Mouse (Mus musculus) hindbrain, embryonic 11.5 days (tissue): ENCODE data around the gene Pgghg. TPM values are rescaled to one million over a fixed set of nuclear protein-coding genes. Genes with fewer than 3 reads are reported as not detected.

Source experiments
- ATAC-seq: fragments of 200-750 bp; cut with Nextera tagmentation; 2 replicates; pipeline ENCODE4 v1.8.0; 2017; ENCODE audit warnings: mild to moderate bottlenecking, moderate TSS enrichment, moderate library complexity; ENCODE audit not compliant: low FRiP score
- DNase-seq: peaks from one replicate; pipeline ENCODE4 v3.0.0-alpha.2; 2015; ENCODE audit warnings: low spot score
- H3K27ac ChIP-seq: fragments of 300-500 bp; sonication (generic); 2 replicates; pipeline ENCODE4 v1.5.1; 2014; ENCODE audit warnings: mild to moderate bottlenecking, low read depth, low read length
- H3K27me3 ChIP-seq: fragments of 300-500 bp; sonication (generic); 2 replicates; pipeline ENCODE4 v1.6.1; 2014; ENCODE audit warnings: mild to moderate bottlenecking, low read length, moderate library complexity, mixed read lengths; ENCODE audit not compliant: control insufficient read depth, insufficient read depth
- H3K36me3 ChIP-seq: fragments of 300-500 bp; sonication (generic); 2 replicates; pipeline ENCODE4 v1.6.1; 2014; ENCODE audit warnings: mild to moderate bottlenecking, low read length, moderate library complexity, mixed read lengths; ENCODE audit not compliant: control insufficient read depth, insufficient read depth
- H3K4me1 ChIP-seq: fragments of 300-500 bp; sonication (generic); replicated peaks from 2 replicates; pipeline ENCODE4 v1.6.1; 2014; ENCODE audit warnings: low read length, mixed read lengths; ENCODE audit not compliant: control insufficient read depth, insufficient read depth
- H3K4me2 ChIP-seq: fragments of 300-500 bp; sonication (generic); replicated peaks from 2 replicates; pipeline ENCODE4 v1.6.1; 2014; ENCODE audit warnings: mild to moderate bottlenecking, low read depth, low read length
- H3K4me3 ChIP-seq: fragments of 300-500 bp; sonication (generic); 2 replicates; pipeline ENCODE4 v1.5.1; 2014; ENCODE audit warnings: low read depth, low read length
- H3K9ac ChIP-seq: fragments of 300-500 bp; sonication (generic); 2 replicates; pipeline ENCODE4 v1.6.1; 2014; ENCODE audit warnings: low read depth, low read length
- H3K9me3 ChIP-seq: fragments of 300-500 bp; sonication (generic); 2 replicates; pipeline ENCODE4 v1.6.1; 2016; ENCODE audit warnings: low read length; ENCODE audit not compliant: control insufficient read depth
- WGBS: fragments of 180-500 bp; shearing (Covaris S2); extraction: QIAGEN DNeasy Blood & Tissue Kit; methylation state at CpG from one replicate; pipeline ENCODE4 v1.1.7; 2014; 5-methylcytosine and 5-hydroxymethylcytosine counted together
- polyA plus RNA-seq: library from polyadenylated mRNA; unstranded; fragments of >200 nt; fragmentation: Nextera tagmentation; extraction: Ambion mirVana; gene quantifications from 2 replicates; pipeline ENCODE4 v1.2.1, GENCODE M21; 2014

Pgghg gene
- polyA plus RNA-seq, 1 experiment from 2014 or later: 9.7 TPM

DNA sequence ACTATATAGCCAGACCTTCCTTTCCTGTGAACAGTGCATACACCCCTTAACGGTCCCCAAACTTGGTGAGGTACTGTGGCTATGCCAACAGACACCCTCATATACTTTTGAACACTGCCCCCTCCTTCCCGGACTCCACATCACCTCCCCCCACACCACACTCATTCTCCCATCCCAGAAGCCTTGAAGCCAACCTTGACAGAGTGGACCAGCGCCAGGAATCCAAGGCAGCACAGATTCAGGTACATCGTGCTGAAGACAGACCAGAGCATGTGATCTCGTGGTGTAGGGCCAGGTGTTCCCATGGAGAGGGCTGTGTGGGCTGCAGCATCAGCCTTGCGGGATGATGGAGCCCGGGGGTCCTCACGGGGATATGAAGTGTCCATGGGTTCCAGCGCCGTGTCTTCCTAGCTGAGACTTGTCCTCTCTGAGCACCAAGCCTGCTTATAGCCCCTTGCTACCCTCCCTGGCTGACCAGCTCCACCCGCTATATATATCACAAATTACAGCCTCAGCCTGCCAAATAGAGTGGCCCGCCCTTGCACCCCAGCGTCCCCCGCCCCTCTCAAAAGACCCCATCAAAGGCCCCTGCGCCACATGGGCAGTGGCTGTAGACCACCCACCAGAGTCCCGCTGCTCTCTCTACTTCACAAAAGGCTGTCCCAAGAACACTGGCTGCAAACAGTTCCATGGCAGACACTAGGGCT is 8.8 kb downstream of the Pgghg start, which contains the start of gene Ifitm5:
Gene Ifitm5 (minus strand): TSS at position 468 of the 707 bp plus-strand sequence.
- Histone ChIP-seq H3K4me2 (no peak within 1 kb of the TSS), H3K36me3 (no peaks in the 10 kb centered on the region), H3K4me1 (no peaks in the 10 kb centered on the region; the same call in 1 of the 2 replicates), H3K9me3 (no peaks in the 10 kb centered on the region), H3K9ac (no peak within 1 kb of the TSS), H3K4me3 (no peak within 1 kb of the TSS), H3K27ac (no peak within 1 kb of the TSS; the same call in 1 of the 2 replicates), H3K27me3 (no peaks in the 10 kb centered on the region)
- WGBS: 88% methylated on average over 16 of the region's 16 CpGs
- DNase-seq (no peak), ATAC-seq (no peak)

DNA sequence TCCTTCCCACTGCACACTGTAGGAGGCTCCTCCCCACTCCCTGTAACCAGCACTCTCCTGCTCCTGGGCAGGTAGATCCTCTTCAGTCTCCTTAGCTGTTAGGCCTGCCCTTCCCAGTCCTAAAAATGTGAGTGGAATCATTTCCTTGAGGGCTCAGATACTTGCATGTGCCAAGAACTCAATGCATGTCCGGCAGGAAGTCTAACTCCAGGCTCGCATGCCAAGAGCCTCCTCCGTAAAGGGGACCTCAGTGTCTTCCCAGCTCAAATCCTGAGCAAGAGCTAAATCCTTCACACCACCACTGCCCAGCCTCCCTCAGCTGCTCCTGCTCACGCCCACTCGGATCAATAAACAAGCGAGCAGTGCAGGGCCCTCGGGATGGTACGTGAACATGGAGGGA is 9.9 kb downstream of the Pgghg start:
- no peak overlapping the region; the same call in 1 of the 2 replicates for H3K27ac ChIP-seq
- no peak overlapping the region for H3K4me2 ChIP-seq
- 47% methylated on average over 8 of the region's 8 CpGs for WGBS
- H3K9ac ChIP-seq: no peak overlapping the region
- no peaks in the 10 kb centered on the region for H3K9me3 ChIP-seq
- H3K4me3 ChIP-seq: no peak overlapping the region
- H3K27me3 ChIP-seq: no peaks in the 10 kb centered on the region
- H3K36me3 ChIP-seq: no peaks in the 10 kb centered on the region
- DNase-seq (no peak), ATAC-seq (no peak)
- H3K4me1 ChIP-seq: no peaks in the 10 kb centered on the region; the same call in 1 of the 2 replicates

GRCm38 (mm10) chr7:140951765-140952164 is 10.6 kb downstream of the Pgghg start:
- Histone ChIP-seq H3K9ac (no peak overlapping the region), H3K4me1 (no peaks in the 10 kb centered on the region; the same call in 1 of the 2 replicates), H3K4me2 (no peak overlapping the region), H3K27me3 (no peaks in the 10 kb centered on the region), H3K9me3 (no peaks in the 10 kb centered on the region), H3K27ac (no peak overlapping the region), H3K36me3 (no peaks in the 10 kb centered on the region), H3K4me3 (no peak overlapping the region)
- ATAC-seq (no peak), DNase-seq (no peak)
- WGBS: 81% methylated on average over 6 of the region's 6 CpGs

GRCm38 (mm10) chr7:140952441-140952840 is 11.2 kb downstream of the Pgghg start:
- 77% methylated on average over 7 of the region's 7 CpGs for WGBS
- H3K9me3 ChIP-seq: no peaks in the 10 kb centered on the region
- no peak overlapping the region for H3K27ac ChIP-seq
- no peak for ATAC-seq
- H3K4me3 ChIP-seq: no peak overlapping the region
- H3K4me2 ChIP-seq: no peak overlapping the region
- no peak overlapping the region for H3K9ac ChIP-seq
- no peaks in the 10 kb centered on the region for H3K36me3 ChIP-seq
- no peaks in the 10 kb centered on the region; the same call in 1 of the 2 replicates for H3K4me1 ChIP-seq
- H3K27me3 ChIP-seq: no peaks in the 10 kb centered on the region
- DNase-seq: no peak

DNA sequence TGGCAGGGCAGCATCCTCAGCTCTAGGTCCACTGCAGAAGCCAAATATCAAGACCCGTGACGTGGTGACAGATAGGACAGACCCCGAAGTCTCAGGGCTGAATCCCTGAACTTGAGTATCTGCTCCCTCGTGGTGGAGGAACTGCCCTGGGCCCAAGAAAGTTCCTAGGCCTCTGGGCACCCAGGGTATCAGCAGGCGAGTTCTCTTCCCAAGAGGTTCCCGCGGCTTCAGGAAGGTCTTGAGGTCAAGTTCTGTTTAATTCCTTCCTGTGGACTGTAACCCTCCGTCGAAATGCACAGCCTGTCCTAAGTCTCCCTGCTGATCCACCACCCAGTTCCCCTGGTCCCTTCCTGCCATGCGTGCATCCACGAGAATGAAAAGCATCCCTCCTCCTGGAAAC is 11.9 kb downstream of the Pgghg start:
- ATAC-seq (no peak), DNase-seq (no peak)
- no peaks in the 10 kb centered on the region for H3K27me3 ChIP-seq
- no peak overlapping the region for H3K4me3 ChIP-seq
- 84% methylated on average over 11 of the region's 11 CpGs for WGBS
- H3K4me2 ChIP-seq: no peak overlapping the region
- no peak overlapping the region for H3K9ac ChIP-seq
- H3K9me3 ChIP-seq: no peaks in the 10 kb centered on the region
- H3K27ac ChIP-seq: no peak overlapping the region
- no peaks in the 10 kb centered on the region for H3K36me3 ChIP-seq
- no peaks in the 10 kb centered on the region; the same call in 1 of the 2 replicates for H3K4me1 ChIP-seq

DNA sequence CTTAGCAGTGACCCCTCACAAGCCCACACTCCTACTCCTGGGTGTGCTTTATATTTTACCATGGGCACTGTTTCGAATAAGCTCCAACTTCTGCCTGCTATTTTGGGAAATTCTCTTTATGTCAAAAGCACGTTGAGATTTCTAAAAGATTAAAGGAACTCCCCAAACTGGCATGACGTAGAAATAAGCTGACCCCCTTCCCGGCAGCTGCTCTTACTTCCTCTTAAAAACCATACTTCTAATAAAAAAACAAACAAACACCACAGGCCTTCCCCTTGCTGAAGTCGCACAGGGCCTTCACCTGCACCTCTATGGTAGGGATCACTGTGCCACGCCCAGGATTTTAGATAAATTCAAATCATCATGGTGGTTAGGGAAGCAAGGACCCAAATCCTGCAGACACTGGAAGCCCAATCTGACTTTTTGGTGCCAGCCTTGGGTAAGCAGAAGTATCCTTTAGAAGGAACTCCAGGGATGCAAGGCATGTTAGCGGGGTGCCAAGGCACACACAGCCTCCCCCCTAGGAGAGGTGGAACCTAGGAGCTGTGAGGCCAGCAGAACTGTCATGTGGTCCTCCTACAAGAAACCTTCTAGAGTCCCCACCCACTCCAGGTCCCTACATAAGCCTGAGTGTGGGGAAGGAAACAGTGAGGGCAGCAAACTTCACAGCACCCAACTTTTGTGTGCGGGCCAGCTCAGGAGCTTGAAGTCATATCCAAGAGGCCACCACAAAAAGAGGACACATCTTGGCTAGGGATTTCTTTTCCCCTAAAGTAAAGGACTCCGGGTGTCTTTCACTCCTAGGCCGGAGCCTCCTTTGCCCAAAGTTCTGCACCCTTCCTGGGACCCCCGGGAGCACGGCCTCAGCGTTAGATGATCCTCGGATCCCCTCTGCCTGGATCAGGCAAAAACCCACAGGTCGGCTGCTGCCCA is 12.9 kb downstream of the Pgghg start:
- Histone ChIP-seq H3K36me3 (no peaks in the 10 kb centered on the region), H3K4me1 (no peaks in the 10 kb centered on the region; the same call in 1 of the 2 replicates), H3K27me3 (no peaks in the 10 kb centered on the region), H3K4me3 (0 out of 2 replicates have a peak overlapping the region, but pooled peaks have one; percentile 34), H3K4me2 (peak overlapping the region; percentile 53), H3K9ac (no peak overlapping the region), H3K9me3 (no peaks in the 10 kb centered on the region), H3K27ac (no peak overlapping the region)
- no peak for ATAC-seq
- DNase-seq: no peak
- WGBS: 69% methylated on average over 15 of the region's 15 CpGs

DNA sequence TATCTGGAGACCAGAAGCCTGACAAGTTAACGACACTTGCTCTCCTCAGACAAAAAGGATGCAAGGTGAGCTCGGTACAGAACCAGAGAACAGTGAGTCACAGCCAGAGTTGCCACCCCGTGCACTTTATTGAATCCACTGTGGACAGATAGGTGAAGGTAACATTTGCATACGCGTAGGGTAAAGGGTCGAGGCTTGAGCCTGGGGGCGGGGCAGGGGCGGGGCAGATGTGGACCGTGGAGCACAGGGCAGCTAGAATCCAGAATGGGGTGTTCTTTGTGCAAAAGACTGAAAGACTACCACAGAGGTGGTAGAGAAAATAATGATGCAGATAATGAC is 13.5 kb downstream of the Pgghg start:
- no peak overlapping the region for H3K9ac ChIP-seq
- WGBS: 17% methylated on average over 9 of the region's 9 CpGs

GRCm38 (mm10) chr7:140955342-140955741 is 14.2 kb downstream of the Pgghg start:
- no peaks in the 10 kb centered on the region for H3K27me3 ChIP-seq
- ATAC-seq: 0 out of 2 replicates have a peak, but pooled peaks have one; percentile 7
- H3K36me3 ChIP-seq: no peaks in the 10 kb centered on the region
- no peak overlapping the region for H3K27ac ChIP-seq
- peak overlapping the region; percentile 43 for H3K9ac ChIP-seq
- H3K4me1 ChIP-seq: no peaks in the 10 kb centered on the region; the same call in 1 of the 2 replicates
- H3K4me3 ChIP-seq: peak overlapping the region; percentile 34
- peak; percentile 61 for DNase-seq
- WGBS: 13% methylated on average over 17 of the region's 17 CpGs
- H3K9me3 ChIP-seq: no peaks in the 10 kb centered on the region
- H3K4me2 ChIP-seq: peak overlapping the region; percentile 53

More for the DNA sequence above, 13.5 kb downstream of the Pgghg start:
- Histone ChIP-seq H3K36me3 (no peaks in the 10 kb centered on the region), H3K4me2 (peak overlapping the region; percentile 53), H3K27ac (no peak overlapping the region), H3K9me3 (no peaks in the 10 kb centered on the region), H3K27me3 (no peaks in the 10 kb centered on the region), H3K4me1 (no peaks in the 10 kb centered on the region; the same call in 1 of the 2 replicates), H3K4me3 (peak overlapping the region; percentile 34; the same call in 1 of the 2 replicates)
- ATAC-seq (no peak), DNase-seq (no peak)
